Mouse (Mus musculus): ENCODE results near the gene Gmpr.

The Gmpr gene

DNA sequence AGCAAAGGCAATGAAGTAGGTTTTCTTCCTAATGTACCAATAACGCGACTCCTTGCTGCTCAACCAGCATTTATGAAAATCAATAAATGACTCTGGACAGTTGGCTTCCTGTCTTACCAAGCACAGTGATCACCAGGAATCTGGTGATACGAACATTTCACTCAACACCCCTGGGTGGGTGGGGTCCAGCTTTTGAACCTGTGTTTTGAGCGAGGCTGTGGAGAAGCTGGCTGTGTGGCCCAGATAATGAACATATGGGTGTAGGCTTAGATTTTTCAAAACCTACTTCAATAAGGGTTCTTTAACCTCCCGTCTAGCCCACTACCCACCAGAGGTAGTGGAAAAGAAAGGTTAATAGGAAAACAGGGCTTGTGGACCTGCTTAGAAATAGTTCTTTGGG, 4.5 kb upstream of the Gmpr start:
- DNase-seq (ENCODE audit: low read depth, low spot score) = no peak

DNA sequence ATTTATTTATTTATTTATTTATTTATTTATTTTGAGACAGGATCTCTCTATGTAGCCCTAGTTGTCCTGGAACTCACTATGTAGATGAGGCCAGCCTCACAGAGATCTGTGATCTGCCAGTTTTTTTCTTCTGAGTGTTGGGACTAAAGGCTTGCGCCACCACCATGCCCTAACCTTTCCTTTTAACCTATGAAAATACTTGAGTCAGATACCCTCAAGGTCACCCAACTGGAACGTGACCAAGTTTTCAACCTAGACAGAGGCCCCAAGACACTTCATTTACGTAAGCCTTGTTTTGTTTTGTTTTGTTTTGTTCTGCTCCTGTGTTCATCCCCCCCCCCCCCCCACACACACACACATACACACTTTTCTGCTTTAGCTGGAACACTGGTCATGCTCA, 1.7 kb upstream of the Gmpr start:
- DNase-seq (ENCODE audit: low read depth, low spot score) = no peak

DNA sequence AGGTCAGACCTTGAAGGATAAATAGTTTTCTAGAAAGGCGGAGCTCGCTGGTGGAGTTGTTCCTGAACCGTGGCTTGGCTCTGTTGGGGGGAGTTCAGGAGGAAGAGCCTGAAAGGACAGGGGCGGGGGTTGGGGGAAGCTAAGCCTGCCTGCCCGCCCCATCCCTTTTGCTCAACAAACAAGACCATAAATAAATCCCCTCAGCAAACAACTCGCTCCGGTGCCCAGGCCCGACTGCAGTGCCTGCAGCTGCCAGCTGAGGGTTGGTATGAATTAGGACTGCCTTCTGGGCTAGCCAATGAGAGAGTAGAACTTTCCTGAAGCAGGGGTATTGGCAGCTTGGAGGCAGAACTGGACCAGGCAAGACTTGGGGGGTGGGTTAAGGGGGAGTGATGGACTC, 1.3 kb downstream of the Gmpr start:
- DNase-seq (ENCODE audit: low read depth, low spot score) = peak; percentile 86

DNA sequence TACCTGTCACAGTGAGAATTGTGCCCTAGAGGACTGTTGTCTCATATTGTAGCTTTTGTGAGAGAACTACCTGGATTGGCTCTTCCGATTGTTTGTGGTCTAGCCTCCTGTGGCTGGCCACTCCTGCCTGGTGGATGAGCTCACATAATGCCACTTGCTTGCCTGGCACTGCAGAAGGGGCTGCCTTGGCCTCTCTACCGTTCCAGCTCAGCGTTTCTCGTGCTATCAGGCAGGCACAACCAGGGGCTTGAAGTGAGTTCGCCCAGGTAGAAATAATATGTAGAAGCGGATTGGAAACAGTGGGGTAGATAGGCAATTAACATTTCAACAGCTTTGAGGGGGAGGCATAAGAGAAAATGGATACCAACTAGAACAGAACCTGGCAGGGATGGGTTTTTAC, 2.1 kb downstream of the Gmpr start:
- DNase-seq (ENCODE audit: low read depth, low spot score) = no peak

DNA sequence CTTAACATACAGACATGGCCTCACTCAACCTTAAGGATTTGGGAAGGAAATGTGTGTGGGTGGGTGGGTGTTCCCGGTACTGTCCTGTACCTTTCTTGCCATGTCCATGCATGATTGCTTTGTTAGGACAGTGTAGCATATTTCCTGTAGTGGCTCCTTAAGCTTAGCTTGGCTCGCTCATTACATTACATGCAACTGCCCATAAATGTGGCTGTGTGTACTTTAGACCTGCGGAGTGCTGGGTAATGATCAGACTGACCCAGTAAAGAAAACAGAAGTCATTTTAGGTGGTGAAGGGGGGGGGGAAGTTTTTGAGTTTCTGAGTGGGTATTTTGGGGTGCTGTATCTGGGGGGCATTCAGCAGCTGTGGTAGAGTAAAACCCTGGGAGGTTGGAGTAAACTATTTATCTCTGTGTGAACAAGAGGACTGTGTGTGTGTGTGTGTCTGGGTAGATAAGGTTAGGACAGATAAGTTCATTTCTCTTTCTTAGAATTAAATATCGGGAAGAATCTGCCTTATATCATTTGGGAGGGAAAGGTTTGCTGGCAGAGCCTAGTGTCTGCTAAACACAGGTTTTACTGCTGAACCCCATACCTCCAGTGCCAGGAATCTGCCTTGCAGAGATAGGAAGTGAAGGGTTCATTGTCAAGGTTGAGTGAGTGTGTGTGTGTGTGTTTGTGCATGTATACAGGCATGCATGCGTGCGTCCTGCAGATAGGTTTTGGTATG, 4.6 kb downstream of the Gmpr start:
- DNase-seq (ENCODE audit: low read depth, low spot score) = no peak

DNA sequence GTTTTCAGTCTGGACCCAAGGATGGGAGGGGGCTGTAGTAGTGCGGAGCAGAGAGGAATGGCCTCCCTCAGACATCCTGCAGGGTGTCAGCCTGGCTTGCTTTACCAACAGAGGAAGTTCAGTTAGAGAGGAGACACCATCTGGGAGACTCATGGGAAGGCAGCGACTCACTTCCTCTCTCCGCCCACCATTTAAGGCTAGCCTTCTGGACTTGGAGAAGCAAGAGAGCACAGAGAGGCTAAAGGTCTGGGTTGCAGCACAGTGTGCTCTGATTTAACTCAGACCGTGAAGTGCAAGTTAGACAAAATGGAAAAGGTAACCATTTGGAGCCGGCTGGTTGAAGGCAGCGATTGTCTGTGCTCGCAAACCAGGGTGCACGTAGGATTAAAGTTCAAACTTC, 5.3 kb downstream of the Gmpr start:
- no peak for DNase-seq (ENCODE audit: low read depth, low spot score)

DNA sequence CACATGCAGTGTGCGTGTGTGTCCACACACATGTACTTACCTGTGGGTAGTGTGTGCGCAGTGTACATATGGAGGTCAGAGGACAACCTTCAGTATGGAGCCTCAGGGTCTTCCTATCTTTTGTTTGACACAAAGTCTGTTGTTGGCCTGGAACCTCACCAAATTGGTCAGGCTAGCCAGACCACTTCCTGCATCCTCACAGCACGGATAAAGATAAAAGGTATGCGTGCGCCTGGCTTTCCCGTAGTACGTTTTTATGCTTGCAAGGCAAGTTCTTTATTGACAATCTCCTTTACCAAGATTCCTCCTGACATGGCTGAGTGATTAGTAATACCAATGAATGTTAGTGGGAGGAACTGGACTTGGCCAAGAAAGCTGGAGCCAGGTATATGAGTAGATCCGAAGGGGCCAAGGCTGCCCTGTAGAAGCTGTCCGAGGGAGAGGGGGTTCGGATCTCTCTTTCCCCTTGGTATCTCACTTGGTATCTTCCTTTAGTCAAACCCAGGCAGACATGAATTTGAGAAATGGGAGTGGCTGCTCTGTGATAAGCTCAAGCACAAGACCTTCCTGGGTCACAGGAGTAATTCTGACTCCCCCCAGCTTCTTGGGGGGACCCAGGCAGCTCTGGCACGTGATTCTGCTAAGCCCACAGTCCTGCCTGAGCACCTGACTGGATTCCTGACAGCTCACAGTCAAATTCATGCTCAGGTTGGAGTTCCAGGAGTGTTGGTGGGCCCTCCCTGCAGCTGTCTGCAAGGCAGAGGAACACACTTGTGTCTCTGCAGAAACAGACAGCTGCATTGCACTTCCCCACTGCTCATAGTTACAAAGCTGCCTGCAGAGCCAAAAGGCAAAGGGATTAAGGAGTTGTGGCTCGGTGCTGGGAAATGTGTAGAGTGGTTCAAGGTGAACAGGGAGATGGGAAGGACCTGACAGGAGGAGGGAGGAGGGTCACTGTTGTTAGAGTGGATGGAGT, 6.1 kb downstream of the Gmpr start:
- no peak for DNase-seq (ENCODE audit: low read depth, low spot score)

DNA sequence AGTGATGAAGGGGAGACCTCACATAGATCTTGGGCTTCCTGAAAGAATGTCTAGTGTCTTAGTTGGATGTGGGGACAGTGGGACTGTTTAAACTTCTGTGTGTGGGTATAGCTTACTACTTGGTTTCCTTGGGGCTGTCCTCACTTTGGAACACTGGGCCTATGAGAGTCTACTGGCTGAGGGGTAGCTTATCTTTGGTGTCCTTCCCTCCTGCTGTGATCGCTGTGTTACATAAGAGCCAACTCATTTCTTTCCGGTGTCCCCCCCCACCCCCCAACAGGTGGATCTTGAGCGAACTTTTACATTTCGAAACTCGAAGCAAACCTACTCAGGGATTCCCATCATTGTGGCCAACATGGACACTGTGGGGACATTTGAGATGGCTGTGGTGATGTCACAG, 6.9 kb downstream of the Gmpr start:
- DNase-seq (ENCODE audit: low read depth, low spot score) = no peak

DNA sequence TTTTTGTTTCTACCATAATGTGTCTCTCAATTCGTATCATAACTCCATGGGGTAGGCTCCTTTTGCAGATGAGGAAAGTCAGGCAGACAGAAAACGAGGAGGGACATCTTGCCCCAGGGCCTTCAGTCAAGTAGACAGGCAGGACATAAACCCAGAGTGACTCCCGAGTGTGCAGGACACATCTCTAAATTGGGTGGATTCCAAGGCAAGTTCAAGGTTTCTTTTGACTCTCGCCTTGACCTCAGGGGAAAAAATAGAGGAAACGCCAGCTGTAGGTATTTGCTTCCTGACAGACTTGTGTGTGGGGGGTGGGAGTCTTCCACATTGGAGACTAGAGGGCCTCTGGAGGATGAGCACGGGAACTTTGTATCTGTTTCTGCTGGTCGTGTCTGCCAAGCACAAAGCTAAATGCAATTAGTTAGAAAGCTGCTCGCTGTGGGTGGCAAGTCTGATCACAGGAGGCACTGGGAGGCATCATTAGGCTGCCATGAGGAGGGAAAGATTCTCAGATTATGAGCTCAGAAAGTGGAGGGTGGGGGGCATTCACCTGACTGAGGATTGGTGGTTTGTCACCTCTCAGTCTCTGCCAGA, 7.7 kb downstream of the Gmpr start:
- DNase-seq (ENCODE audit: low read depth, low spot score) = no peak

DNA sequence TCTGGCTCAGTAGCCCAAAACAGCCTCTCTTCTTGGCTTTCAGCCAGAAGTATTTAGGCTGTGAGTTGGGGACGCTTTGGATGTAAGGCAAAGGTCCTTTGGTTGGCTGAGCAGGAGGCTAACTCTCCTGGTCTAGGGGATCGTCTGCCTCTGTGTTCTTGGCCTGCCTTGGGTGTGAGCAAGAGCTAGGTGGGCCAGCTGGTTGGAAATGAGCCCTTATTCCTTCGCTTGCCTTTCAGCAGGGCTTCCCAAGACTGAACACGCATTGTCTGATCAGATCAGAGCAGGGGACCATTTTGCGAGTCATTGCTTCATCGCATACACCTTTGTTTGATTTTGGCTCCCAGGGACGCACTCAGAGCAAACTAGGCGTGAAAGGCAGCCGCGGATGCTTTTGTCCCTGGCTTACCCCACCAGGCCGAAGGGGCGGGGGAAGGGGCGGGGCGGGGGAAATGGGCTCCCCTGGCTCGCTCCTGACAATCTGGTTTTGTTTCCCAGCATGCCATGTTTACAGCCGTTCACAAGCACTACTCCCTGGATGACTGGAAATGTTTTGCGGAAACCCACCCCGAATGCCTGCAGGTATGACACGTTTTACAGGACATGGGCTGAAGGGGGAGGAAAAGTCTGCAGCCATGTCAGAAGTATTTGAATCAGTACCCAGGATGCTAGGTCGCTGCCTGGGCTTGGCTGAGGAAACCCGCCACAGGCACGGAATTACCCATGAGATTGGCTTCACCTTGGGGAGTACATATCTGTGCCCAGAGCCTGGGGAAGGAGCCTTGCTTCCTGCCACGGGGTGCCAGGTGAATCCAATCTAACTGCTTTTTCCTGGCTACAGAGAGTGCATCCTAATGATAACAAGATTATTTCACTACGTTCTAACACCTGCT, 9.5 kb downstream of the Gmpr start:
- no peak for DNase-seq (ENCODE audit: low read depth, low spot score)

DNA sequence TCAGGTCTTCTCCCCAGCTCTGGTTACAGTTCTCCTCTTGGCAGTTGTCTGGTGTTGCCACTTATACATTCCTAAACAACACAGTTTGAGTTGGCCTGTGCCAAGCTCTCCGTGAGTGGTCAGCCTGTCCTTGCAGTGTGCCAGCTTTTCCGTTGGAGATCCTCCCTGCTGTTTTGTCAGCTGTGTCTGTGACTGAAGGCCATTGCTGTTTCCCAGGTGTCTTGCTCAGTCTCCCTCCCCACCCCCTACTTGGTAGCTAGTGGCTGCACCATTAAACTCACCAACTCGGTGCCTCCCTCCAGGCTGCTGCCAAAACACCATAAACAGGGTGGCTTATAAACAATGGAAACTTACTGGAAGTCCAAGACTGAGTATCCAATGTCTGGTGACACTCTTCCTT, 17.1 kb downstream of the Gmpr start:
- no peak for DNase-seq (ENCODE audit: low read depth, low spot score)

DNA sequence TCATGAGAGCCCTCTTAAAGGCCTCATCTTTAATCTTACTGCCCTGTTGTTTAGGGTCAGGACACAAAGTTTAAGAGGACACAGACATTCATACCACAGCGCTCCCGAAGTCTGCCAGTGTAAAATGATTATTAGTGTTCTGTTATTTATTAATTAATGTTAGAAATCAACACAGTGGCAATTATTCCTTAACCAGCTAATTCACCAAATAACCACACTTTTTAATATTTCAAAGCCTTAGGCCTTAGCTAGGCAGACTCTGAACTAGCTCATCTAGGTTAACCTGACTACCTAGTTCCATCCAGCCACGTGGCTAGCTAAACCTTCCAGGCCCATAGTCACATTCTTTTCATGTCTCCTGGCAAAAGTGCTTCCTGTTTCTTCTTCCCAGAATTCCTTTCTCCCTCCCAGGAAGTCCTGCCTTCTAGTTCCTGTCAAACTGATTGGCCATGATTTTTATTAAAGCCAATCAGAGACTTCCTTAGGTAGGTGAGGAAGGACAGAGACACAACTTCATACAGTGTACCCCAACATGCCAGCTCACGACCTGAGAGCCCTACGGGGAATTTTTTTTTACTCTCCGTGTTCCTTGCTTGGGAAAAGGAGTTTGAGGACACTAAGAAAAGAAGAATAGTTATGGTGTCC, 17.7 kb downstream of the Gmpr start:
- no peak for DNase-seq (ENCODE audit: low read depth, low spot score)

DNA sequence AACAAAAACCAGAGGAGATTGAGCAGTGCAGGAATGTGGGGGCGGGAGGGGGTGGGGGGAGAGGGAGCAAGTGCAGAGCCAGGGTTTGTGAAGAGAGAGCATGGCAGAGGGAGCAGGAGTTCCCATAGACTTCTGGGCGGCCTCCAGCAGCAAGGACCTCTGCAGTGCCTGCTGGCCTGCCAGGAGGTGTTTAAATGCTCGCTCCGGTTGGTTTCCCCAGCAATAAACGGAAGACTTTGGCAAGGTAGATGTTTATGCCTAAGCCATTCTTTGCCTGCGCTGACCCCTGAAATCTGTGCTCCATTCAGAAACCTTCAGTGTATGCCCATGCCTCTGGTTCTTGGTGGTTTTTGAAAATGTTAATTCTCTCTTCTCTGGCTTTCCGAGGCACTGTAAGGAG, 19.0 kb downstream of the Gmpr start:
- DNase-seq (ENCODE audit: low read depth, low spot score) = no peak

DNA sequence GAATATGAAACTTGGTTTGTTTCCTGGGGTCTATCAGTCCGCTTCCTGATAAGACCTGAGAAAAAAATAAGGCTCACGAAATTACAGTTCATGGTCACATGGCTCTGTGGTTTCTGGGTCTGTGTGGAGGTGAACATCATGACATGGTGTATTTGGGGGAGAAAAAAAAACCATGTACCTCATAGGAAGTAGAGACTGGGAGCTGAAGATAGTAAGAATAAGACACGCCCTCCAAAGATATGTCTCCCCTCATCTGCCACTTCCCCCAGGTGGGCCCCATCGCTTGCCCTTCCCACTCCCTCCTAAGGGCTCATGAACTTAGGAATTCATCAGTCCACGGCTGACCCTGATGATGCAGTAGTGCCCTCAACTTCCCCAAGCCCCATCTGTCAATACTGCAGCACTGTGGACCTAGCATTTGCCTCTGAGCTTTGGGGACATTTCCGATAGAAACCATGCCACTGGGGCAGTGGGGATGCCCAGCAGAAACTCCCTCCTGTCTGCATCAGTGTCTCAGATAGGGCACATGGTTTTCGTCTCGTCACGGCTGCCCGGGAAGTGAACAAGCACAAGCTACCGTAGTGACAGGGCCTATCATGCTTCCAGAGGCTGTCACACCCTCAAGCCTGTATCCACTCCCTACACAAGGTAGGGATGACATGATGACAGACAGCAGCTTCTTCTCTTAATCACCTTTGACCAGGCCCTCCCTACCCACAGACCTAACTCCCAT, 20.2 kb downstream of the Gmpr start:
- DNase-seq (ENCODE audit: low read depth, low spot score) = no peak

DNA sequence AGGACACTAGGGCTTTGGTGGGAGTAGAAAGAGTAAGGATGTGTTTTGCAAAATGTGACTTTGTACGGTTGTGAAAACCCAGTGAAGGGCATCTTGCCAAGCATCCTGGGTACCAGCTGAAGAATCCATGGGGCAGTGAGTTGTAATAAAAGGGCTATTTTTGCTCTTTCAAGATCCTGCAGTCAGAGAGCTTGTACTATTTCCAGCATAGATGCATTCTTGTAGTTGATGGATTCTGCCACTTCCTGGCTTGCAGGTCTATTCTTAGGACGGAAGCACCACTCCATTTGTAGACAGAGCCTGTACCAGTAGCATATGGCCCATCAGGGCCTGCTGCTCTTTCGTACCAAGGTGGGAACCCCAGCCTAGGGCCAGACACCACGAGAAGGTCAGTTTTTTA, 21.5 kb downstream of the Gmpr start:
- no peak for DNase-seq (ENCODE audit: low read depth, low spot score)

DNA sequence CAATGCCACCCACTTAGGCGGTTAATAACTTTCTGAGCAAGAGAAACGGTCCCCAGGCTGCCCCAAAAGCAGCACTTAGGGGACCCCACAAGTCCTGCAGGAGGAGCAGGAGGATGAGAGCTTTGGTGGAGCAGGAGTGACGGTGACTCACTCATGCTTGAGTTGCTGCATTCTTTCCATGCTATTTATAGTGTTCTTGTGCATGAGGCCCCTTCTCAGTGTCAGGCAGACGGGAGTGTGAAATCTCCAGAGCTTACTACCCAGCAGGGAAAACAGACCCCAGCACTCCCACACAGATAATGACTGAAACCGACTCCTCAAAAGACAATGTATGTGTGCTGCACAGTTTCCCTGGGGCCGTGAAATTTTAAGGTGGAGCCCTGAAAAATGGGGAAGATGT, 23.5 kb downstream of the Gmpr start:
- peak; percentile 72 for DNase-seq (ENCODE audit: low read depth, low spot score)

DNA sequence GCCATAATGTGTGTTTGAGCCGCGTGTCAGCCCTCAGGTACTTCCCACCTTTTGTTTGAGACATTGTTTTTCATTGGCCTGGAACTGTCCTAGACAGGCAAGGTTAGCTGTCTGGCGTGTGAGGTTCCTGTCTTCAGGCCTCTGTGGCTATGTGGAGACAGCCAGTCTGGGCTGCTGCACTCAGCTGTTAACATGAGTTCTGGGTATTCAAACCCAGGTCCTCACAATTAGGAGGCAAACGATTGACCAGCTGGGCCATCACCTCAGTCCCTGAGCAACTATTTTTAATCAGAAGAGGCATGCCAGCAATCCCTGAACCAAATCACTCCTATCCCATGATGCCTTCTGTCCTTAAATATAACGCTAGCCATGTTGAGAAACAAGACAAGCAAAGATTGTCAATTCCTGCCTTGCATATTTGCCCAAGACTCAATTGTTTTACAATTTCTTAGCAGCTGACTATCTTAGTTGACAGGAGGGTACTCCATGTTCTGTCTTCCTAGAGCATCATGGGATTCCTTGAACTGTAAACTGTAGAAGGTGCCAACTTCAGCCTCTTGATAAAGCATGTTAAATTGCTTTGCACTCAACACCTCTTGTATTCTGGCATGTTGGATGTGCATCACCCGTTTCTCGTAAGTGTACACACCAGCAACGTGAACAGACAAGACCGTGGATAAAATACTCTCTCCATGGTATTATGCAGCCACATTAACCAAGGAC, 28.6 kb downstream of the Gmpr start:
- DNase-seq (ENCODE audit: low read depth, low spot score) = no peak

DNA sequence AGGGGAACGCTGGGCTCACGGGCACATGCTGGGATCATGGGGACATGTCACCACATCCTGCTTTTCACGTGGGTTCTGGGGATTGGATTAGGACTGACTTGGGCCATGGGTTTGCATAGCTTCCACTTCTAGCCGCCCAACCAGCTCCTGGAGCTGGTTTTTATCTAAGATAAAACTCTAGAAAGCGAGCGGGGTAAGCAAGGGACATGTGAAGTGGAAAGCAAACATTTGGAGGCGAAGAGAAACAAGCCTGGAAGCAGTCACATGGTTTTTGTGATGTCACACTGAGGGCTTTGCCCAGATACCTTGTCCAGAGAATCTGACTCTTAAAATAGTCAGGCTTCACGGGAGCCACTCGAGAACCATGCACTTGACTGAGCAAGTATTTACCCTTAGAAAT, 29.9 kb downstream of the Gmpr start:
- peak; percentile 77 for DNase-seq (ENCODE audit: low read depth, low spot score)

DNA sequence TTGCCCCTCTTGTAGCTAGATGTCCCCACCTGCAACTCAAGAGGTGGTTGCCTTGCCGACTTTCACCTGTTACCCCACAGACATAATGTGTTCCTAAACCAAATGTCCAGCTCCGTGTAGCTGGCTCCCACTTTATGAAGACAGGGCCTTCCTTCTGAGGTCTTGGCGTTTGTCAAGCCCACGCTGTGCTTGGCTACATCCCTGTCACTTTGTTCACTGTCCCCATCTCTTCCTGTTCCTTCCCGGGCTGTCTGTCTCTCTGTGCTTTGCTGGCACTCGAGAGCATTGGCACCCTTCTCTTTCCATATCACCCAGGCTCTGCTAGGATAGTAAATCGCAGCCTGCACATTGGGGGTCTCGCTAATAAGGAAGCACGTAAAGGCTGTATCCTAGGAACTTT, 30.8 kb downstream of the Gmpr start:
- DNase-seq (ENCODE audit: low read depth, low spot score) = no peak
